Mouse (Mus musculus): Measurements from ENCODE around the gene Eps15l1. TPM values are rescaled to one million over a fixed set of nuclear protein-coding genes. Genes with fewer than 3 reads are reported as not detected.

Eps15l1 gene
- polyA plus RNA-seq (2015; fragmentation: Nextera tagmentation; extraction: Ambion mirVana) = 67.3 and 68.0 TPM in 2 replicates

DNA sequence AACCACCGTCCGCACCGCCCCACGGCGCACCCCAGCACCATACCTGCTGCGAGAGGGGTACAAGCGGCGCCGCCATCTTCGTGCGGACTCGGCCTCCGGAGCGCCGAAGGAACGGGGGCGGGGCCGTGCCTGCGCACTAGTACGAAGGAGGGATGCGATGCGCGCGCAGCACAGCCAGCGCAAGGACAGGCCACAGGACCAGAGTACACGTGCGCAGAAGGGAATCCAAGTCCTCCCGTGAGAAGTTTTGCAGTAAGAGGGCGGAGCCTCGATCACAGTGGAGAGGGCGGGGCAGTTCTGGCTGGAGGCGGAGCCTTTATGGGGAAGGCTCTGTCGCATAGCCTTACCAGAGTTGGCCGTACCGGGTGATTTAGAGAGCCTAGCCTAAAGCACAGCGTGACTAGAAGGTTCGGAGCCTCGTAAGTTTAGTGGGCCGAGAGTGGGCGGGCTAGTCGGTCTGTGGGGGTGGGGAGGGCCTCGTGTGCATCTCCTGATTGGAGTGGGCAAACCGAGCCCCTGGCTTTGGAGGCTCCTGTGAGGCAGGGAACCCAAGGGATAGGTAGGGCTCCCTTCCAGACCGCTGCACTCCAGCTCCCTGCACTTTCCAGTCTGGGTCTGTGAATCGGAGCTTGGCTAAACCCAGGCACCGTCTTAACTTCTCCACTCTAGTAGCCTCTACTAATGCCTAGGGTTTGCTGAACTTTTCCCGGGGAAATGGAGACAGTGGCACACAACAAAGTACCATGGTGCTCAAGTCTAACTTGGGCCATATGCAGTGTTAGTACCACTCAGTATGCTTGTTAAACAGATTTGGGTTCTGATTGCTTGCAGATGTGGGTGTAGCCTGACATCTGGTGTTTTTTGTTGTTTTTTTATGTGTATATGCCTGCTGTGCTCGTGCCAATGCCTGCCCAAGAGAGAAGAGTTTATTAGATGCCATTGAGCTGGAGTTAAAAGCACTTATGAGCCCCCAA is at the start of gene Eps15l1:
Gene Eps15l1, minus strand, starts transcription at position 99 of the 974 bp plus-strand sequence.
- peak; percentile 98 for ATAC-seq

DNA sequence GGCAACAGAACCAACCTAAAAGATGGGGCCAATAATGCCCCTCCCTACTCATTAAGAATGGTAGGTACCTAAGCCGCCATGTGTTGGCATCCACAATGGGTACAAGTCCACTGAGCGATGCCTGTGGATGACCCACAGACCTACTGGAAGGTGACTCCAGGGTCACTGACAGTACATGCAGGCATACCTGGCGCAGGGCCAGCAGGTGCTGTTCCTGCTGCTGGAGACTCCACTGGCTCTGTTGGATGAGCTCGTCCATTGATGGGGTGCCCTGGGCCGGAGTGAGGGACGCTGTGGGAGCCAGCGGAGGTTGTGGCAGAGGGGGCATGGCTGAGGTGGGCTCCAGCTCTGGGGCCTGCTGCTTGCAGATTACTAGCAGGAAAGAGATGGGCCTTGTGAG is 49.4 kb upstream of the Eps15l1 start:
- H3K4me1 ChIP-seq (replicated peaks; ENCODE audit: control insufficient read depth, insufficient read depth, low read length) = peaks cover 15% of the 10 kb centered on the region
- H3K27ac ChIP-seq (ENCODE audit: low read length) = no peak overlapping the region
- H3K4me3 ChIP-seq (replicated peaks; ENCODE audit: low read length) = no peak overlapping the region
- no peak overlapping the region for H3K4me2 ChIP-seq (ENCODE audit: low read length)
- 96% methylated on average over 7 of the region's 7 CpGs for WGBS
- no peaks in the 10 kb centered on the region for H3K9me3 ChIP-seq (ENCODE audit: control insufficient read depth, low read length)
- H3K27me3 ChIP-seq (replicated peaks; ENCODE audit: control insufficient read depth, insufficient read depth, low read length) = no peaks in the 10 kb centered on the region
- no peak overlapping the region for H3K9ac ChIP-seq (replicated peaks; ENCODE audit: low read depth, low read length)
- no peak for ATAC-seq
- H3K36me3 ChIP-seq (ENCODE audit: control insufficient read depth, insufficient read depth) = peaks cover 55% of the 10 kb centered on the region

More for the DNA sequence above, at the start of gene Eps15l1:
- Histone ChIP-seq H3K36me3 (ENCODE audit: control insufficient read depth, insufficient read depth) (no peaks in the 10 kb centered on the region), H3K4me2 (ENCODE audit: low read length) (peak within 1 kb of the TSS; percentile 72), H3K4me3 (replicated peaks; ENCODE audit: low read length) (peak within 1 kb of the TSS; percentile 89), H3K9ac (replicated peaks; ENCODE audit: low read depth, low read length) (peak within 1 kb of the TSS; percentile 94), H3K27me3 (replicated peaks; ENCODE audit: control insufficient read depth, insufficient read depth, low read length) (no peaks in the 10 kb centered on the region), H3K27ac (ENCODE audit: low read length) (peak within 1 kb of the TSS; percentile 90), H3K4me1 (replicated peaks; ENCODE audit: control insufficient read depth, insufficient read depth, low read length) (peaks cover 37% of the 10 kb centered on the region), H3K9me3 (ENCODE audit: control insufficient read depth, low read length) (no peaks in the 10 kb centered on the region)
- WGBS = under 1% methylated on average over 48 of the region's 48 CpGs

DNA sequence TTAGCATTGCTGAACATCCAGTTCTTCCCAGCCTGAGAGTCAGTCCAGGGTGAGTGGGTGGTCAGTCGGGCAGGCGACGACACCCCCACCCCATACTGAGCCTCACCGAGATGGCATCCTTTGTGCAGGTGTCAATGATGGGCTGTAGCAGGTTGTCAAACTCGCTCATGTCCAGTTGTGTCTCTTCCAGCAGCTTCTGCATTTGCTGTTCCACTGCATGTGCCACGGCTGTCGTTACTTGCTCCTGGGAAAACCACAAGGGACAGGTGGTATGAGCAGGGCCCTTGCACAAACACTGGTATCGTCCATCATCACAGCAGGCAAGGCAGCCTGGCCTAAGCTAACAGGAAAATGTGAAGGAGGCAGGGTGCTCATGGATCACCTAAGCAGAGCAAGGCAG is 48.7 kb upstream of the Eps15l1 start:
- H3K9me3 ChIP-seq (ENCODE audit: control insufficient read depth, low read length) = no peaks in the 10 kb centered on the region
- H3K4me3 ChIP-seq (replicated peaks; ENCODE audit: low read length) = no peak overlapping the region
- no peak overlapping the region for H3K4me2 ChIP-seq (ENCODE audit: low read length)
- no peak for ATAC-seq
- H3K27me3 ChIP-seq (replicated peaks; ENCODE audit: control insufficient read depth, insufficient read depth, low read length) = no peaks in the 10 kb centered on the region
- H3K27ac ChIP-seq (ENCODE audit: low read length) = no peak overlapping the region
- 94% methylated on average over 8 of the region's 8 CpGs for WGBS
- peaks cover 13% of the 10 kb centered on the region for H3K4me1 ChIP-seq (replicated peaks; ENCODE audit: control insufficient read depth, insufficient read depth, low read length)
- H3K9ac ChIP-seq (replicated peaks; ENCODE audit: low read depth, low read length) = no peak overlapping the region
- H3K36me3 ChIP-seq (ENCODE audit: control insufficient read depth, insufficient read depth) = peaks cover 60% of the 10 kb centered on the region

DNA sequence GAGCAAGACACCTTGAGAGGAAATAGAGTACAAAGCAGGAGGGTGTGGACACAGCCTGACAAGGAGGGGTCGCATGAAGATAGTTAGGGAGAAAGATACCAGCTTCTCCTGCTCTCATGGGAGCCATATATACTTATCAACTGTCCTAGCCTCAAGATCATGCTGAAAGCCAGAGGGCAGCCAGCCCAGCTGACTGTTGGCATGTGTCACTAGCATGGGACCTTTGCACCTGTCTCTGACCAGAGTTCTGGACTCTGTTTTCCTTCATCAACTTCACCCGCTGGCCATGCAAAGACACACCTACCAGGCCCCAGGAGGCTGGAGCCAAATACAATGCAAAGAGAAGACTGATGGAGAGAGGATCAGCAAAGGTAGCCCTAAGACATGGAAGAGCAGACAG is 48.0 kb upstream of the Eps15l1 start:
- H3K9ac ChIP-seq (replicated peaks; ENCODE audit: low read depth, low read length) = no peak overlapping the region
- peaks cover 64% of the 10 kb centered on the region for H3K36me3 ChIP-seq (ENCODE audit: control insufficient read depth, insufficient read depth)
- no peaks in the 10 kb centered on the region for H3K27me3 ChIP-seq (replicated peaks; ENCODE audit: control insufficient read depth, insufficient read depth, low read length)
- no peak overlapping the region for H3K4me2 ChIP-seq (ENCODE audit: low read length)
- WGBS = 92% methylated on average over 2 of the region's 2 CpGs
- peaks cover 10% of the 10 kb centered on the region for H3K4me1 ChIP-seq (replicated peaks; ENCODE audit: control insufficient read depth, insufficient read depth, low read length)
- no peak overlapping the region for H3K27ac ChIP-seq (ENCODE audit: low read length)
- no peaks in the 10 kb centered on the region for H3K9me3 ChIP-seq (ENCODE audit: control insufficient read depth, low read length)
- no peak for ATAC-seq
- no peak overlapping the region for H3K4me3 ChIP-seq (replicated peaks; ENCODE audit: low read length)

DNA sequence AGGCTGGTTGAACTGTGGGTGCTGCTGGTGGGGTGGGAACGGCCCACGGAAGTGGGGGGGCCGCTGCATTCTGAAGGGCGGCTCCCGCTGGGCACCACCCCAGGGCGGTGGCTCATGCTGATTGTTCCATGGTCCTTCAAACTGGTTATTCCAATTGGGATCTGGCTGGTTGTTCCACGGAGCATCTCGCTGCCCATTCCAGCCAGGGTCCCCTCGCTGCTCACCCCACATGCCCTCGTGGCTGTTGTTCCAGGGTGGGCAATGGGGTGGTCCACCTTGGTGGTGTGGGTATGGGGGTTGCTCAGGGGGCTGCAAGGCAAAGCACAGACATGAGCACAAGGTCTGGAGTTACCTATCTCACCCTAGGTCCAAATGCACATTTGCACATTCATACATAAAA is 43.0 kb upstream of the Eps15l1 start:
- peaks cover 86% of the 10 kb centered on the region for H3K36me3 ChIP-seq (ENCODE audit: control insufficient read depth, insufficient read depth)
- H3K9ac ChIP-seq (replicated peaks; ENCODE audit: low read depth, low read length) = no peak overlapping the region
- no peaks in the 10 kb centered on the region for H3K27me3 ChIP-seq (replicated peaks; ENCODE audit: control insufficient read depth, insufficient read depth, low read length)
- H3K9me3 ChIP-seq (ENCODE audit: control insufficient read depth, low read length) = no peaks in the 10 kb centered on the region
- WGBS = 95% methylated on average over 10 of the region's 10 CpGs
- H3K4me1 ChIP-seq (replicated peaks; ENCODE audit: control insufficient read depth, insufficient read depth, low read length) = no peaks in the 10 kb centered on the region
- H3K4me3 ChIP-seq (replicated peaks; ENCODE audit: low read length) = no peak overlapping the region
- no peak overlapping the region for H3K4me2 ChIP-seq (ENCODE audit: low read length)
- no peak overlapping the region for H3K27ac ChIP-seq (ENCODE audit: low read length)
- ATAC-seq = no peak

DNA sequence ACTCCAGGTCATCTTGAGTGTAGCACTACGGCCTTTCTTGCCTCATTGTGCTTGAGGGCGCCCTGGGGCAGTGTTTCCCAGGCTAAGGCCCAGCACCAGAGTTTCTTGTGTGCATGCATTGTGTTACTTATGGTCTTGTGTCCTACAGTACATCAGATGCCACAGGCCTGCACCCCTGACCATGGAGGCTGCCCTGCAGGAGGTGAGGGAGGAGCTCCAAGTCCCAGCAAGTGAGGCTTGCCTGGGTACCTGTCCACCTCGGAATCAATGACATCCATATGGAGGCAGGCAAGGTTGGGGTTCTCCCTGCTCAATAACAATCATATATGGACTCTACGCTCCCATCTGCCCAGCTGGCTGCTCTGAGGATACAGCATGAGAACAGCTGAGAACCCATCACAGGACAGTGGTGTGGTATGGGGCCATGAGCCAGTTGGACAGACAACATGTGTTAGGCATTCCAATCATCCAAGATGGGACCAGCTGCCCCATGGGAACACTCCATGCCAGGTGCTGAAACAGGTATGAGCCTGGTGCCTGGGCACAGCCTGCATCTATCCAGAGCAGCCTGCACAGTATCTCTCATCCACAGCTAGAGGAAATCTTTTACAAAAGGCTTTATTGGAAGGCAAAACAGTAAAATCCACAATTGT is 38.7 kb upstream of the Eps15l1 start:
- no peak for ATAC-seq

DNA sequence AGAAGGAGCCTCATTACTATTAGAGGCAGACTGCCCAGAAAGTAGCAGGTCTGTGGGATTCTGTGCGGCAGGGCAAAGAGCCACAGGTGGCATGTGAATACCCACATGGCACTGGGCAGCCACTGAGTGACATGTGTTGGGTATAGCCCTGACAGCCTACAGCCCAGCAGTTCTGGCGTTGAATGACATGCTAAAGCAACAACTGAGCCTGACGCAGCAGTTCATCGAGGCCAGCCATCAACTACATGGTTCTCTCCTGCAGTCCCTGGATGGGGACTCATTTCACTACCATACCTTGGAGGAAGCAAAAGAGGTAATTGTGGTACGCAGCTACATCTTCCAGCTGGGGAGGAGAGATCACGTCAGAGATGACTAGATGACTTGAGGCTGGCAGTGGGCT is 37.2 kb upstream of the Eps15l1 start:
- H3K4me2 ChIP-seq (ENCODE audit: low read length) = no peak overlapping the region
- H3K36me3 ChIP-seq (ENCODE audit: control insufficient read depth, insufficient read depth) = peaks cover 56% of the 10 kb centered on the region
- 88% methylated on average over 6 of the region's 6 CpGs for WGBS
- no peak for ATAC-seq
- H3K9ac ChIP-seq (replicated peaks; ENCODE audit: low read depth, low read length) = no peak overlapping the region
- no peak overlapping the region for H3K27ac ChIP-seq (ENCODE audit: low read length)
- no peaks in the 10 kb centered on the region for H3K4me1 ChIP-seq (replicated peaks; ENCODE audit: control insufficient read depth, insufficient read depth, low read length)
- H3K9me3 ChIP-seq (ENCODE audit: control insufficient read depth, low read length) = no peaks in the 10 kb centered on the region
- H3K27me3 ChIP-seq (replicated peaks; ENCODE audit: control insufficient read depth, insufficient read depth, low read length) = no peaks in the 10 kb centered on the region
- no peak overlapping the region for H3K4me3 ChIP-seq (replicated peaks; ENCODE audit: low read length)

More for the DNA sequence above, 38.7 kb upstream of the Eps15l1 start:
- WGBS = 93% methylated on average over 4 of the region's 4 CpGs
- Histone ChIP-seq H3K4me2 (ENCODE audit: low read length) (no peak overlapping the region), H3K9ac (replicated peaks; ENCODE audit: low read depth, low read length) (no peak overlapping the region), H3K27ac (ENCODE audit: low read length) (no peak overlapping the region), H3K9me3 (ENCODE audit: control insufficient read depth, low read length) (no peaks in the 10 kb centered on the region), H3K36me3 (ENCODE audit: control insufficient read depth, insufficient read depth) (peaks cover 58% of the 10 kb centered on the region), H3K4me1 (replicated peaks; ENCODE audit: control insufficient read depth, insufficient read depth, low read length) (no peaks in the 10 kb centered on the region), H3K4me3 (replicated peaks; ENCODE audit: low read length) (no peak overlapping the region), H3K27me3 (replicated peaks; ENCODE audit: control insufficient read depth, insufficient read depth, low read length) (no peaks in the 10 kb centered on the region)

DNA sequence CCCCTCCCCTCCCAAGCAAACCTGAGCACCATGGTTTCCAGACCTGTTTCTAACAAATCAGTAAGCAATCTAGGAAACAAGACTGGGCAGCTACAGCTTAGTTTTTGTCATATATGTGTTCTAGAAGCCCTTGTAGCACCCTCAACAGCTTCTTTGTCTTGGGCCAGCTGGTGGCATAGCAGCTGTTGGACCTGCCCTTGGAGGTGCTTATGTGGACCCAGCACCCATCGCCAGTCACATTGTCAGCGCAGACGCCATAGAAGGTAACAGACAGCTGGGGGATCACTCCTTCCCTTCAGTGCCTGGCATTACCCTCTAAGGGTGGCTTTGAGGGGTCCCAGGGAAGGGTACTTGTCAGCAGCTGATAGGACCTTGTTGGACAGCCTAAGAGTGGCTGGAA is 36.5 kb upstream of the Eps15l1 start:
- Histone ChIP-seq H3K27ac (ENCODE audit: low read length) (no peak overlapping the region), H3K27me3 (replicated peaks; ENCODE audit: control insufficient read depth, insufficient read depth, low read length) (no peaks in the 10 kb centered on the region), H3K4me1 (replicated peaks; ENCODE audit: control insufficient read depth, insufficient read depth, low read length) (no peaks in the 10 kb centered on the region), H3K9ac (replicated peaks; ENCODE audit: low read depth, low read length) (no peak overlapping the region), H3K4me3 (replicated peaks; ENCODE audit: low read length) (no peak overlapping the region), H3K36me3 (ENCODE audit: control insufficient read depth, insufficient read depth) (peaks cover 49% of the 10 kb centered on the region), H3K4me2 (ENCODE audit: low read length) (no peak overlapping the region), H3K9me3 (ENCODE audit: control insufficient read depth, low read length) (no peaks in the 10 kb centered on the region)
- ATAC-seq = no peak
- WGBS = 93% methylated on average over 3 of the region's 3 CpGs

DNA sequence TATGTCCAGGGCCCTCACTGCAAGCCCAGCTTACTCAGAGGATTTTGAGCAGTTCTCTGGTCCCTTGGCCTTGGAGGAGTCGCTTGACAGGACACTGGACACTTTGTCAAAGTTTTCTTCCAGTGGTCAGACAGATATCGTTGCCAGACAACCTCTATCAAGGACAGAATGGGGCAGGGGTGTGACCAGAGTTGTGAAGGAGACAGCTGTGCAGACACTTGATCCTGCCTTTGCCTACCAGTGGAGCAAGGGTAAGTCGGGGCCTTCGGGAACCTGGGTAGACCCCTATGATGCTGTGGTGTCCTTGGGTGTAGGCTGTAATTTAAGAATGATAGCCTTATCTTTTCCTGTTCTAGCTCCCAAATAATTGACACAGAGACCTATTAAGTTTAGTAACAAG is 34.1 kb upstream of the Eps15l1 start:
- no peaks in the 10 kb centered on the region for H3K27me3 ChIP-seq (replicated peaks; ENCODE audit: control insufficient read depth, insufficient read depth, low read length)
- no peak overlapping the region for H3K9ac ChIP-seq (replicated peaks; ENCODE audit: low read depth, low read length)
- H3K4me1 ChIP-seq (replicated peaks; ENCODE audit: control insufficient read depth, insufficient read depth, low read length) = no peaks in the 10 kb centered on the region
- no peak overlapping the region for H3K27ac ChIP-seq (ENCODE audit: low read length)
- H3K4me2 ChIP-seq (ENCODE audit: low read length) = no peak overlapping the region
- WGBS = 94% methylated on average over 4 of the region's 4 CpGs
- no peak for ATAC-seq
- H3K36me3 ChIP-seq (ENCODE audit: control insufficient read depth, insufficient read depth) = peaks cover 36% of the 10 kb centered on the region
- H3K4me3 ChIP-seq (replicated peaks; ENCODE audit: low read length) = no peak overlapping the region
- no peaks in the 10 kb centered on the region for H3K9me3 ChIP-seq (ENCODE audit: control insufficient read depth, low read length)

All from forebrain, embryonic 16.5 days (tissue).